Mouse (Mus musculus) erythroblast, embryonic 14.5 days (primary cell): ENCODE results near the gene Tubgcp3.

Source experiments
- GATA1 ChIP-seq: IDR thresholded peaks from 2 replicates; pipeline ENCODE4 v1.6.1; 2012; ENCODE audit warnings: low read length, inconsistent platforms, mixed read lengths
- TAL1 ChIP-seq: IDR thresholded peaks from 3 replicates; pipeline ENCODE4 v1.6.1; 2012; ENCODE audit warnings: low read length, inconsistent platforms, mixed read lengths

DNA sequence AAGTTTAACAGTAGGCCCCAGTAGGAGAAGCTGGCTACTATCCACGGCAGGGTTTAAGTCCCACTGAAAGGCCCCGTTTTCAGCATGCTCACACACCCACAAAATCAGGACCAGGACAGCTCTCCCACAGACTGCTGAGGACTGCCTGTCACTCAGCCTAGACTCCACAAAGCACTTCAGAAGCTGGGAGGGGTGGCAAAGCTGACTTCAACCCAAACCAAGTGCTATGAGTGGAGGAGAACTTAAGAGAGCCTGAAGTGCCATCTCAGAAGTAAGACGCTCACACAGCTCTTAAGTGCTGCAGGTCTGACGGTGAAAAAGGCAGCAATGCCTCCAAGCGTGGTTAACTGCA is 9.0 kb downstream of the Tubgcp3 start:
- TF ChIP-seq TAL1 (no peak), GATA1 (no peak)
